Mouse (Mus musculus) liver, postnatal 0 days (tissue): Measurements from ENCODE around the gene Cycs. TPM values are rescaled to one million over a fixed set of nuclear protein-coding genes. Genes with fewer than 3 reads are reported as not detected.

Source experiments
- ATAC-seq: fragments of 200-750 bp; cut with Nextera tagmentation; 2 replicates; pipeline ENCODE4 v1.8.0; 2017; ENCODE audit warnings: mild to moderate bottlenecking, moderate library complexity
- DNase-seq: peaks from one replicate; pipeline ENCODE4 v3.0.0-alpha.2; 2016
- H3K27ac ChIP-seq: fragments of 300-500 bp; sonication (generic); 2 replicates; pipeline ENCODE4 v1.5.1; 2014; ENCODE audit warnings: antibody characterized with exemption, moderate library complexity, mild to moderate bottlenecking, low read depth
- H3K27me3 ChIP-seq: fragments of 300-500 bp; sonication (generic); 2 replicates; pipeline ENCODE4 v1.6.1; 2014; ENCODE audit warnings: low read length, control low read depth, mixed read lengths; ENCODE audit not compliant: insufficient read depth
- H3K36me3 ChIP-seq: fragments of 300-500 bp; sonication (generic); replicated peaks from 2 replicates; pipeline ENCODE4 v1.6.1; 2014; ENCODE audit warnings: mild to moderate bottlenecking, control low read depth, low read length, moderate library complexity, mixed read lengths; ENCODE audit not compliant: insufficient read depth
- H3K4me1 ChIP-seq: fragments of 300-500 bp; sonication (generic); 2 replicates; pipeline ENCODE4 v1.6.1; 2014; ENCODE audit warnings: antibody characterized with exemption, mild to moderate bottlenecking, control low read depth; ENCODE audit not compliant: insufficient read depth
- H3K4me2 ChIP-seq: fragments of 300-500 bp; sonication (generic); 2 replicates; pipeline ENCODE4 v1.6.1; 2014; ENCODE audit warnings: low read depth, mild to moderate bottlenecking, low read length, moderate library complexity, mixed read lengths
- H3K4me3 ChIP-seq: fragments of 300-500 bp; sonication (generic); 2 replicates; pipeline ENCODE4 v1.5.1; 2014; ENCODE audit warnings: low read depth, low read length
- H3K9ac ChIP-seq: fragments of 300-500 bp; sonication (generic); replicated peaks from 2 replicates; pipeline ENCODE4 v1.6.1; 2014; ENCODE audit warnings: mild to moderate bottlenecking, moderate library complexity
- H3K9me3 ChIP-seq: fragments of 300-500 bp; sonication (generic); 2 replicates; pipeline ENCODE4 v1.6.1; 2016; ENCODE audit warnings: mild to moderate bottlenecking, control low read depth, low read length, mixed read lengths
- CTCF ChIP-seq: sonication (generic); IDR thresholded peaks from 2 replicates; pipeline ENCODE4 v1.5.1; 2016; ENCODE audit warnings: antibody characterized with exemption, low read depth
- EP300 ChIP-seq: IDR thresholded peaks from 2 replicates; pipeline ENCODE4 v1.6.1; 2016; ENCODE audit warnings: antibody characterized with exemption, low read depth, mild to moderate bottlenecking
- WGBS: fragments of 180-500 bp; shearing (Covaris S2); extraction: QIAGEN DNeasy Blood & Tissue Kit; methylation state at CpG from one replicate; pipeline ENCODE4 v1.1.7; 2014; ENCODE audit not compliant: insufficient replicate concordance; 5-methylcytosine and 5-hydroxymethylcytosine counted together
- polyA plus RNA-seq: library from polyadenylated mRNA; unstranded; fragments of >200 nt; fragmentation: Nextera tagmentation; extraction: Ambion mirVana; gene quantifications from 2 replicates; pipeline ENCODE4 v1.2.1, GENCODE M21; 2015

Gene Cycs
- polyA plus RNA-seq, 1 experiment from 2014 or later, result 73.2 TPM

DNA sequence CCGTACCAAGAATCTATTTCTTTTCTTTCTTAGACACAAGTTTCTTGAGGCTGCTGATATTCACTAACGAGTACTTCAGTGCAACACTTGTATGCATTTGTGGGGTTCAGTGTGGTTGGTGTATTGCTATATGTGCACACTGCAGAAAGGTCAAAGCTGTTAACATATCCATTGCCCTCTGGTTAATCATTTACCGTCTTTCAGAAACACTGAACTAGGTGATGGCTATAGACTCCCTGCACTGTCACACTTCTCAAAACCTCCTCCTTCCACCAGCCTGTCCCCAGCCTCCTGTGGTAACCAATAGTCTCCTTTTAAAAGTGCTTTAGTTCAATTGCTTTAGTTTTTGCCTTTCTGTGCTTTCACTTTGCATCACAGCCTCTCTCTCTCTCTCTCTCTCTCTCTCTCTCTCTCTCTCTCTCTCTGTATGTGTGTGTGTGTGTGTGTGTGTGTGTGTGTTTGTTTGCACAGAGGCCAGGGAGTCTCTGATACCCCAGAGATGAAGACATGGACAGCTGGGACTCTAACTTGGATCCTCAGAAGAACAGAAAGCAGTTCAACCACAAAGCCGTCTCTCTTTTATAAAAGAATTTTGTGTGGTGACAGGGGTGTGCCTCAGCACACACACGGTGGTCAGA, 13.3 kb downstream of the Cycs start:
- ATAC-seq (peak; percentile 94), DNase-seq (no peak)
- Histone ChIP-seq H3K27me3 (no peaks in the 10 kb centered on the region), H3K27ac (no peak overlapping the region), H3K9me3 (no peaks in the 10 kb centered on the region), H3K36me3 (no peaks in the 10 kb centered on the region), H3K4me3 (no peak overlapping the region), H3K9ac (no peak overlapping the region), H3K4me2 (0 out of 2 replicates have a peak overlapping the region, but pooled peaks have one; percentile 0), H3K4me1 (no peaks in the 10 kb centered on the region)
- TF ChIP-seq CTCF, result no peak
- no peak for TF ChIP-seq EP300
- 52% methylated on average over 5 of the region's 5 CpGs for WGBS

DNA sequence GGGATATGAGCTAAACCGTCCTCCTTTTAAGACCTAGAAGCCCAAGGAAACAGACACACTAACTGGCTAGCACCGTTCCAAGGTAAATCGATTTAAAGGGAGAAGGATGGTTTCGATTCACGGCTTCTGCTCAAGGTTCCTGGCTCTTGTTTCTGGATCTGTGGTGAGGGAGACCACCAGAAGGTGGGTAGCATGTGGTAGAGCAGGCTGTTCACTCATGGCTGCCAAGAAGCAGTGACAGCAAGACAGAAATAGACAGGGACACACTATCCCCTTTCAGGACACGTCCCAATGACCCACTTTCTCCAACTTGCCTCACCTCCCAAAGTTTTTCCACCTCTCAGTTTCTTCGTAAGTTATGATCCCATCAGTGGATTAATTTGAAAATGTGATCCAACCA, 16.5 kb downstream of the Cycs start:
- Histone ChIP-seq H3K4me2 (no peak overlapping the region), H3K9ac (no peak overlapping the region), H3K4me3 (no peak overlapping the region), H3K27ac (no peak overlapping the region), H3K36me3 (no peaks in the 10 kb centered on the region), H3K27me3 (no peaks in the 10 kb centered on the region), H3K9me3 (no peaks in the 10 kb centered on the region), H3K4me1 (0 out of 2 replicates have a peak, but pooled peaks cover 3% of the 10 kb centered on the region)
- ATAC-seq (no peak), DNase-seq (no peak)
- TF ChIP-seq EP300, result no peak
- no peak for TF ChIP-seq CTCF
- WGBS, result 76% methylated on average over 7 of the region's 7 CpGs

DNA sequence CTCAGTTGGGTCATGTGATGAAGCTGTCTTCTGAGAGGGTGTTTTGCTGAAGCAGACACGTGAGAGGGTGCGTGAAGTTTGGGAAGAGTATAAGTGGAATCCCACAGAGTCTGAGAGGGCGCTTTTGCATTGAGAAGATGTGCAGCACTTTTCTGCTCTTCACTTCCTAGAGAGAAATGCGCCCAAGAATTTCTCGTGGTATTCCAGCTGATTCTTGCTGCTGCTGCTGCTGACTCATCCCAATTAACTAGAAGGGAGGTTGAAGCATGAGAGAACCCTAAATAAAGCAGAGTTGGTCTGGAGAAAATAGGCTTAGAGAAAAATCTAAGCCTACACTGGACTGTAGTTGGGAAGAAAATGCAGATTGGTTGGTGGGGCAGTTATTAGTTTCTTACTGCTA, 17.3 kb downstream of the Cycs start:
- 68% methylated on average over 5 of the region's 5 CpGs for WGBS
- H3K27ac ChIP-seq, result no peak overlapping the region

DNA sequence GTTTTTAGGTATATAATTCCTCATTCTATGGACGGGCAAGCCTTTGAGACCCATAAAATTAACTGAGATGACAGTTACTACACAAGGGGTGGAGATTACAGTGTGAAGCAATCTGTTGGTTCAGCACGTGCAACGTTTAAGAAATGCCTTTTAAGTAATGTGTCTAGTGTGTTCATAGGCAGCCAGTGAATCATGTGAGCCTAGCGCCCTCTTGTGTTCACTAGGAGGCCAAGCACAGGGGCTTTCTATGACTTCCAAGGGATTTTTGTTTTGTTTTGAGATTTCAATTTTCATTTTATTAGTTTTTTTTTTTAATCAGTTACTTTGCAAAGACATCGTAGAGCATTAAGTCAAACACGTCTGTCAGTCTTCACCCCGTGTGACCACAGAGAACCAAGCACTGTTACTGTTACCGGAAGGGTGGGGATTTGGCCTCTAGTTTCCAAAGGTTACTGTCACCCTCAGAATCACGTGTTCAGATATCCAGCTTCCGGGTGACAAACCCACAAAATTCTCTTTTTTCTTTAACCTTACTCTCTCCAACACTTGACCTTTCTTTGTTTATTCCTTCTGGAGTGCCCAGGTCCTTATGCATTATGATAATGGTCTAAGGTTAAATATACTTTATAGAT, 20.8 kb downstream of the Cycs start:
- H3K27ac ChIP-seq, result peak overlapping the region; percentile 22; the same call in 1 of the 2 replicates
- 0 out of 2 replicates have a peak, but pooled peaks have one; percentile 25 for TF ChIP-seq EP300
- TF ChIP-seq CTCF, result peak; percentile 85
- 16% methylated on average over 10 of the region's 10 CpGs for WGBS
- ATAC-seq, result peak; percentile 77
- DNase-seq, result no peak
- no peaks in the 10 kb centered on the region for H3K36me3 ChIP-seq
- H3K4me1 ChIP-seq, result 0 out of 2 replicates have a peak, but pooled peaks cover 3% of the 10 kb centered on the region
- H3K9me3 ChIP-seq, result no peaks in the 10 kb centered on the region
- no peak overlapping the region for H3K9ac ChIP-seq
- H3K4me2 ChIP-seq, result 0 out of 2 replicates have a peak overlapping the region, but pooled peaks have one; percentile 18
- H3K27me3 ChIP-seq, result no peaks in the 10 kb centered on the region
- no peak overlapping the region for H3K4me3 ChIP-seq

More for the DNA sequence above, 17.3 kb downstream of the Cycs start:
- Histone ChIP-seq H3K4me1 (0 out of 2 replicates have a peak, but pooled peaks cover 3% of the 10 kb centered on the region), H3K27me3 (no peaks in the 10 kb centered on the region), H3K4me3 (no peak overlapping the region), H3K9ac (no peak overlapping the region), H3K9me3 (no peaks in the 10 kb centered on the region), H3K36me3 (no peaks in the 10 kb centered on the region), H3K4me2 (no peak overlapping the region)
- TF ChIP-seq CTCF (no peak), EP300 (no peak)
- ATAC-seq, result no peak
- DNase-seq, result no peak

DNA sequence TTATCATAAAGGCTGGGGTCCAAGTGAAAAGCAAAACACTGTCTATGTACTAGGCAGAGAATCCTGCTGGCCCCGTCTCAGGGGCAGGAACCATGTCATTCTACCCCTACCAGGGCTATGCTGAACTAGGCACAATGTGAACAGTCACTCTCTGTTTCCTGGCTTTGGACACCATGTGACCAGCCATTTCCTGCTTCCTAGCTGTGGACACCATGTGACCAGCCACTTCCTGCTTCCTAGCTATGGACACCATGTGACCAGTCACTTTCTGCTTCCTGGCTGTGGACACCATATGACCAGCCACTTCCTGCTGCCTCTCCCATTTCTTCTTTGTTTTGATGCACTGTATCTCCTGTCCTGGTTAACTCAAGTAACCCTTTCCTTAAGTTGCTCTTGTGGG, 23.8 kb downstream of the Cycs start:
- DNase-seq, result no peak
- H3K4me2 ChIP-seq, result no peak overlapping the region
- ATAC-seq, result no peak
- 86% methylated on average over 1 of the region's 1 CpGs for WGBS
- no peak overlapping the region for H3K27ac ChIP-seq
- H3K9ac ChIP-seq, result no peak overlapping the region
- H3K36me3 ChIP-seq, result no peaks in the 10 kb centered on the region
- TF ChIP-seq CTCF (no peak), EP300 (no peak)
- H3K9me3 ChIP-seq, result no peaks in the 10 kb centered on the region
- H3K4me3 ChIP-seq, result no peak overlapping the region
- no peaks in the 10 kb centered on the region for H3K27me3 ChIP-seq
- 0 out of 2 replicates have a peak, but pooled peaks cover 3% of the 10 kb centered on the region for H3K4me1 ChIP-seq

DNA sequence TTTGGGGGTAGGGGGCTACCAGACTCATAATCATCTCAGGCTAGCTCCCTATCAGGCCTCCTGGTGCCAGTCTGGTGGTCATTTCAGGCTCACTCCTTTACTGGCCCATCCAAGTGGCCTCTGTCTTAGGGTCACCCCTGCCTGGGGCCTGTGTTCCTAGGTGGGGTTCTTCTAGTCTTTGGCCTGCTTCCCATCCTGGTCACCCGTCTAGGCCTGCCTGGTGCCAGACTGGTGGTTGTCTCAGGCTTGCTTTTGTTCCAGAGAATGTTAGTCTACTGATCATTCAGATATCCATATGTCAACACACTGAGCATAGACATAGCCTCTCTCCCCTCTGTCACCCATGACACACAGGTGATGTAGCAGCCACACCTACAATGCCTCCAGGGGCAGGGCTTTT, 26.7 kb downstream of the Cycs start:
- ATAC-seq (no peak), DNase-seq (no peak)
- TF ChIP-seq EP300 (no peak), CTCF (no peak)
- Histone ChIP-seq H3K4me3 (no peak overlapping the region), H3K4me2 (no peak overlapping the region), H3K9me3 (no peaks in the 10 kb centered on the region), H3K27ac (no peak overlapping the region), H3K9ac (no peak overlapping the region), H3K27me3 (no peaks in the 10 kb centered on the region), H3K36me3 (no peaks in the 10 kb centered on the region), H3K4me1 (no peaks in the 10 kb centered on the region)
- 67% methylated on average over 1 of the region's 1 CpGs for WGBS
